Mouse (Mus musculus): ENCODE data around the gene E2f7. TPM values are rescaled to one million over a fixed set of nuclear protein-coding genes. Genes with fewer than 3 reads are reported as not detected.

Gene E2f7
- total and polyA plus RNA-seq, 3 experiments: 4.2 to 26.4 (median 16.2) TPM

DNA sequence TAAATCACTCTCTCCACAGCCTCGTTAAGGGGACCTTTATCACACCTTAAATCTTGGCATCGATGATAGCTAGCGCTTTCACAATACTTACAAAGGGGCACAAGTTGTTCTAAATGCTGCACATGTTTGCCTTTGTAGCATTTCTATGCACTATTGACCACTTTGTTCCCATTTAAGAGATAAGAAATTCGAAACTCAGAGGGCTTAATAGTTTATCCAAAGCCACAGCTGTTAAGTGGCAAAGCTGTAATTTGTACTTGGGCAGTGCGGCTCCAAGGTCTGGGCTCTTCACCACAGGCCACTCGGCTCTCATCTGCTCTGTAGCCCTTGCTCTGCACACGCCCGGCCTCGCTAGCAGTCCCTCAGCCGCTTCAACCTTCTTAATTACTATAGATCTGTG is 28.4 kb upstream of the E2f7 start:
- no peak for TF ChIP-seq RAD21 (IDR thresholded peaks at IDR 0.05; ENCODE audit: low read depth, low read length)
- no peak for TF ChIP-seq NRF1 (IDR thresholded peaks at IDR 0.05; ENCODE audit: insufficient read depth, low read depth, low read length, poor library complexity, severe bottlenecking)
- TF ChIP-seq MXI1 (IDR thresholded peaks at IDR 0.05; ENCODE audit: low read depth, low read length): no peak
- TF ChIP-seq TBP (IDR thresholded peaks at IDR 0.05; ENCODE audit: low read depth, low read length): no peak
- no peak for TF ChIP-seq ETS1 (IDR thresholded peaks at IDR 0.05; ENCODE audit: low read depth, low read length)
- no peak for TF ChIP-seq CHD2 (IDR thresholded peaks at IDR 0.05; ENCODE audit: low read length)
- no peak for TF ChIP-seq MAX (IDR thresholded peaks at IDR 0.05; ENCODE audit: low read length)
- no peak for TF ChIP-seq POLR2AphosphoS2 (IDR thresholded peaks at IDR 0.05; ENCODE audit: low read length)
- TF ChIP-seq TAL1 (IDR thresholded peaks at IDR 0.05; ENCODE audit: low read length): no peak
- TF ChIP-seq ZC3H11A (IDR thresholded peaks at IDR 0.05; ENCODE audit: low read depth, low read length): no peak
- TF ChIP-seq MEF2A (IDR thresholded peaks at IDR 0.05; ENCODE audit: extremely low read depth, insufficient replicate concordance, low read depth, low read length, poor library complexity, severe bottlenecking): no peak
- no peak for TF ChIP-seq MYC (IDR thresholded peaks at IDR 0.05; ENCODE audit: low read depth, low read length)
- no peak overlapping the region for H3K27ac ChIP-seq (ENCODE audit: control insufficient read depth, low read depth, low read length)
- DNase-seq (ENCODE audit: low read depth, low spot score): no peak
- no peak overlapping the region for H3K9ac ChIP-seq (ENCODE audit: control insufficient read depth, low read depth, low read length, poor library complexity, severe bottlenecking)
- H3K79me2 ChIP-seq (ENCODE audit: control insufficient read depth, insufficient read depth, low read length, poor library complexity): no peaks in the 10 kb centered on the region
- peaks cover 0 to 2% of the 10 kb centered on the region in 2 experiments; a peak in 2 of 4 replicates for H3K27me3 ChIP-seq (ENCODE audit: control insufficient read depth in 1 of 2, insufficient read depth in 2 of 2, low read length in 2 of 2)
- H3K36me3 ChIP-seq (ENCODE audit: control insufficient read depth in 1 of 2, insufficient read depth in 2 of 2, low read length in 2 of 2): no peaks in the 10 kb centered on the region
- no peaks in the 10 kb centered on the region for H3K9me3 ChIP-seq (replicated peaks; ENCODE audit: insufficient read depth, low read length)
- H3K4me3 ChIP-seq (ENCODE audit: control insufficient read depth in 1 of 2, insufficient read depth in 1 of 2, low read depth in 2 of 2, low read length in 2 of 2): no peak overlapping the region
- H3K4me1 ChIP-seq (ENCODE audit: control insufficient read depth in 1 of 2, insufficient read depth in 2 of 2, low read length in 2 of 2): no peaks in the 10 kb centered on the region

DNA sequence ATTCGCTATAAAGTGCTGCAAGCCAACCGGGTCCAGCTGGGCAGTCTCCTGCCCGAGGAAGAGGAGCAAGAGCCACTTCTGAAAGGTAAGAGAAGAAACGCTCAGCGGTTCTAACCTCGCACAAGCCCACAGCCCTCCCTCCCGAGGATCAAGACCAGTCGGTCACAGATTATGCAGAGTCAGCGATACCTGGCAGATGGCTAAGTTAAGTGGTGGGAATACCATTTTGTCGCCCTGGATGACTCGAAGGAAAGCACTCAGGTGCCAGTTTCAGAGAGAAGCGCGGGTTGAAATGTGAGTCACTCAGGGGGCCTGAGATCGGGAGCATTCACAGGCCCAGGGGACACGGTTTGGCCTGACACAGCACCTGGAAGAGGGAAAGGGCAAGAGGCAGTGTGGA is 18.8 kb upstream of the E2f7 start:
- no peaks in the 10 kb centered on the region for H3K4me1 ChIP-seq (ENCODE audit: control insufficient read depth in 1 of 2, insufficient read depth in 2 of 2, low read length in 2 of 2)
- no peak overlapping the region for H3K4me3 ChIP-seq (ENCODE audit: control insufficient read depth in 1 of 2, insufficient read depth in 1 of 2, low read depth in 2 of 2, low read length in 2 of 2)
- no peak for DNase-seq (ENCODE audit: low read depth, low spot score)
- no peaks in the 10 kb centered on the region for H3K79me2 ChIP-seq (ENCODE audit: control insufficient read depth, insufficient read depth, low read length, poor library complexity)
- H3K9ac ChIP-seq (ENCODE audit: control insufficient read depth, low read depth, low read length, poor library complexity, severe bottlenecking): no peak overlapping the region
- no peaks in the 10 kb centered on the region for H3K36me3 ChIP-seq (ENCODE audit: control insufficient read depth in 1 of 2, insufficient read depth in 2 of 2, low read length in 2 of 2)
- H3K27ac ChIP-seq (ENCODE audit: control insufficient read depth, low read depth, low read length): no peak overlapping the region
- TF ChIP-seq CTCF (IDR thresholded peaks at IDR 0.05 in 2 of 3, conservative IDR thresholded peaks at IDR 0.05 in 1 of 3; ENCODE audit: control insufficient read depth in 1 of 3, insufficient read depth in 1 of 3, low read depth in 2 of 3, low read length in 3 of 3, poor library complexity in 1 of 3, severe bottlenecking in 1 of 3): no peak
- TF ChIP-seq RAD21 (IDR thresholded peaks at IDR 0.05; ENCODE audit: low read depth, low read length): no peak
- TF ChIP-seq ZKSCAN1 (IDR thresholded peaks at IDR 0.05; ENCODE audit: low read depth, low read length): no peak
- no peak for TF ChIP-seq CHD2 (IDR thresholded peaks at IDR 0.05; ENCODE audit: low read length)
- TF ChIP-seq KAT2A (conservative IDR thresholded peaks at IDR 0.05; ENCODE audit: low read depth, low read length): no peak
- TF ChIP-seq ETS1 (IDR thresholded peaks at IDR 0.05; ENCODE audit: low read depth, low read length): no peak
- no peak for TF ChIP-seq NELFE (IDR thresholded peaks at IDR 0.05; ENCODE audit: low read depth, low read length)
- H3K27me3 ChIP-seq (ENCODE audit: control insufficient read depth in 1 of 2, insufficient read depth in 2 of 2, low read length in 2 of 2): no peaks in the 10 kb centered on the region; a peak in 1 of 4 replicates
- H3K9me3 ChIP-seq (replicated peaks; ENCODE audit: insufficient read depth, low read length): no peaks in the 10 kb centered on the region
